Mouse (Mus musculus): ENCODE data around the gene Arhgap19.
A peak's percentile ranks its signal among the peaks of the same experiment; 100 is the strongest.

Gene Arhgap19

DNA sequence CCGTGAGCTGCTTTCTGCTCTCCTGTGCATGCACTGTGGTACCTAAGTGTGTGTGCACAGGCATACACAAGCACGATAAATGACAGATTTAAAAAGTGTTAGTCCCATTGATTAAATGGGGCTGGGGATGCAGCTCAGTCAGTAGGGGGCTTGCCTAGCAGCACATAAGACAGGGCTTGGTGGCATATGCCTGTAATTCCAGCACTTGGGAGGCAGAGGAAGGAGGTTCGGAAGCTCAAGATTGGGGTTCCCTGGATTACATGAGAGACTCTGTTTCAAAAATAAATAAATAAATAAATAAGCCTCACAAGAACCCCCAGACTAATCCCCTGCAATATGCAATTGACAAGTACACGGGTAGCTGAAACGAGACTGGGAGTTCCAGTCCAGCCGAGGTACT is 1.4 kb downstream of the Arhgap19 start:
- no peak for DNase-seq (ENCODE audit: low read depth)

DNA sequence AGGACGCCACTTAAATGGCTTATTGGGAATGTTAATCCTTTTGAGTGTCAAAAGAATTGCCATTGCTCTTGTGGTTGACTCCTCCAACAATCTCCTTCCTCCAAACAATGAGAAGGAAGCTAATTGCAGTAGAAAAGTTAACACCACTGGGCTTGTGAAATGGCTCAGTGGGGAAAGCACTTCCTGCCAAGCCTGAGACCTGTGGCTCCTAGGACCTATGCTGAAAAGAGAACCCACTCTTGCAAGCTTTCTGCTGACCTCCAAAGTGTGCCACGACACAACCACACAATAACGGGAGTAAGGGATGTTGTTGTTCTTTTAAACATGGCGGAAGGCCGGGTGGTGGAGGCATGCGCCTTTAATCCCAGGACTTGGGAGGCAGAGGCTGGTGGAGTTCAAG is 4.3 kb downstream of the Arhgap19 start:
- DNase-seq (ENCODE audit: low read depth), result no peak

DNA sequence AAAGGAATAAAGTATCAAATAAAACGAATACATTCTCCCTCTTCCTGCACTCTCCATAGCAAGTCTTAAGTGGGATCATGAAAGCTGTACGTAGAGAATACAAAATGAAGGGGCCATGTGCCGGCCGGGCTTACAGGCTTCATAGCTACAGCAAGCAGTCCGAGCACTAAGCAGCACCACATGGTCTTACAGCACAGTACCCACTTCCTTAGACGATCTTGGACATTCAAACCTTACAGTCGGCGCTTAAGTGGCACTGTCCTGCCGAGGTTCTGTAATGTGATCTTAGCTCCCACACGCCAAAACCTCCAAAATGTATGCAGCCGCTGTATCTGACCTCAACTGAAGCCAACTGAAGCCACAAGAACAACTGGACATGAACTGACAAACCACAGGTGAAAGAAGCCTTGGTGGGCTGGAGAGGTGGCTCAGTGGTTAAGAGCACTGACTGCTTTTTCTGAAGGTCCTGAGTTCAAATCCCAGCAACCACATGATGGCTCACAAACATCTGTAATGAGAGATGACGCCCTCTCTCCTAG is 5.0 kb downstream of the Arhgap19 start:
- no peak for DNase-seq (ENCODE audit: low read depth)

DNA sequence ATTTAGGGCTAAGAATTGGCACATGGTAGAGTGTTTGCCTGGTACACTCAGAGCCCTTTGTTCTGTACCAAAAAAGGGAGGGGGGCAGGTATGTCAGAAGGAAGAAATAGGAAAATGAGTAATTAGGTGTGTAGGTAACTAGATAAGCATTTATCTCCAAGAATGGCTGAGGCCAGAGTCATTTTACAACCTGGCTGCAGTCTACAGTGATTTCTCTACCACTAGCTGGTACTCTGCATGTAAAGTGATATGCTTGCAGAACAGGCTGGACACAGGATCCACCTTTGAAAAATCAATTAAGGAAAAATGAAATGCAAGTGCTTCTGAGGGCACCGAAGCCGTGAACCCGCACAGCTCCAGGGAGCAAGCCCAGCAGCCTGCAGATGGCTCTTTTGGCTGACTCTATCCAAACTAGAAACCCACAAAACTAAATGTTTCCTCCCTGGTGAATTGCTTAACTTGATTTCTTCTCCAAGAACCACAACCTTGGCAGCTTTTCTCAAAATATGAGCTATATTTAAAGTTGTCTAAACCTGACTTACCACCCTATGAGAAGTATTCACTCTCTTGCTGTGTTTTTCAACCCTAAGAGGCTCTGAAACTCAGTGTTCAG is 5.6 kb downstream of the Arhgap19 start:
- DNase-seq (ENCODE audit: low read depth), result peak; percentile 70

DNA sequence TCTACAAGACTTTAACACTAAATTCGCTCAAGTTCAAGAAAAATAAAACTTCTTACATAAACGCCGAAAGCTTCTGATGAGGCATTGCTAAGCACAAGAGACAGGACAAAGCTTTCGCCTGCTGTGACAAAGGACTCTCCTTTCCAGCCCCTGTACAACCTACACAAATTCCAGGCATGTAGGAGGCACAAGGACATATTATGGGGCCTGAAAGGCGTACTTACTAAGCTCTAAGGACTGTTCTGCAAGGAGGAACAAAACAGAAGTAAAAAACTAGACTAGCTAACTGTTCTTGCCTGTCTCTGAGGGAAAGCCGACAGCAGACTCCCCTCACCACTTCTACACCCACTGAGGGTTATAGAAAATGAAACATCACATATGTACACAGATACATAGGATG is 6.9 kb downstream of the Arhgap19 start:
- no peak for DNase-seq (ENCODE audit: low read depth)

DNA sequence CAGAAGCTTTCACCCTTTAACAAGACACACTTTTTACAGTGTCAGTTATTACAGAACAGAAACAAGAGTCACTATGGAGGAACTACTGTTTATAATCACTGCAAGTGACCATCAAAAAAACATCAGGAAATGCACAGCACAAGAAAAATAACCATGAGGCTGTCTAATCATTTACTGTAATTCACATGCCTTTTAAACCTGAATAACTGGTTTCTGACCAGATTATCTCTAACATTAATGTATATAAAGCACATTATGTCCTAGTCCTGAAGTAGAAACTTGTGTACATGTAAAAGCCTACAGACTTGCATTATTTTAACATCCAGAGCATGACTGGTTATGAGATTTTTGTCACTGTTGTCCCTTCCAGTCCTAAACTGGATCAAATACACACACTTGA is 7.8 kb downstream of the Arhgap19 start:
- DNase-seq (ENCODE audit: low read depth), result no peak

DNA sequence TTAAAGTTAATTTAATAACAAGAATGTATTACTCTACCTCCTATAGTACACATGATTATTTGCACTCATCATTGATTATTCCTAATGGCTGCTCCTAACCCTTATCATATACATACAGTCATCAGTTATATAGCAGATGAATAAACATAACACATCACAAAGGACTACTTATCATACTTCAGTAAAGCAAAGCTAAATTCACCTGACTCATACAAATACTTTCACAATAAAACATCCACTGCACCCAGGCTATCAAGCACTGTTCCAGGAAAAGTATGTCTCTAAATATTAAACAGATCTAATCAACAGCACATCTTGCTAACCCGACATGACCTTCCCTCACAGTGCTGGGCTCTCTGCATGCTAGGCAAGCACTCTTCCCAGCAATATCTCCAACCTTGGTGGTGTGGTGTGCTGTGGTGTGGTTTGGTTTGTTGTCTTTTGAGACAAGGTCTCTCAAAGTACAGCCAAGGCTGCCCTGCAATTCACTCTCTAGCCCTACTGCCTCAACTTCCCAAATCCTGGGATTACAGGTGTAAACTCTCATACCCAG is 8.8 kb downstream of the Arhgap19 start:
- DNase-seq (ENCODE audit: low read depth), result no peak

DNA sequence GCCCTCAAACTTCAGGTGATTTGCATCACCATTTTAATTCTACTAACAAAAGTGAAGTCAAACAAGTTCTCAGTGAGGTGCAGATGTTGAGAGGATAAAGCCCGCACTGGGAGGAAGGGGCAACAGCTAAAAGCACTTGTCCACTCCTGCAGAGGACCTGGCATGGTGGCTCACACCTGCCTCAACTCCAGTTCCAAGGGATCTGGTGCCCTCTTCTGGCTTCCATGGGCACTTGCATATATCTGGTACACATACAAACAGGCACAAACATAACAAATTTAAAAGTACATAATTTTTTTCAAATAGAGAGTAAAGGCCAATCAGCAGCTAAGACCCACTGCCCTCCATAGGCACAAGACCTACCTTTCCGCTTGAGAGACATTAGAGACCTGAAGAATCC is 10.5 kb downstream of the Arhgap19 start:
- no peak for DNase-seq (ENCODE audit: low read depth)

DNA sequence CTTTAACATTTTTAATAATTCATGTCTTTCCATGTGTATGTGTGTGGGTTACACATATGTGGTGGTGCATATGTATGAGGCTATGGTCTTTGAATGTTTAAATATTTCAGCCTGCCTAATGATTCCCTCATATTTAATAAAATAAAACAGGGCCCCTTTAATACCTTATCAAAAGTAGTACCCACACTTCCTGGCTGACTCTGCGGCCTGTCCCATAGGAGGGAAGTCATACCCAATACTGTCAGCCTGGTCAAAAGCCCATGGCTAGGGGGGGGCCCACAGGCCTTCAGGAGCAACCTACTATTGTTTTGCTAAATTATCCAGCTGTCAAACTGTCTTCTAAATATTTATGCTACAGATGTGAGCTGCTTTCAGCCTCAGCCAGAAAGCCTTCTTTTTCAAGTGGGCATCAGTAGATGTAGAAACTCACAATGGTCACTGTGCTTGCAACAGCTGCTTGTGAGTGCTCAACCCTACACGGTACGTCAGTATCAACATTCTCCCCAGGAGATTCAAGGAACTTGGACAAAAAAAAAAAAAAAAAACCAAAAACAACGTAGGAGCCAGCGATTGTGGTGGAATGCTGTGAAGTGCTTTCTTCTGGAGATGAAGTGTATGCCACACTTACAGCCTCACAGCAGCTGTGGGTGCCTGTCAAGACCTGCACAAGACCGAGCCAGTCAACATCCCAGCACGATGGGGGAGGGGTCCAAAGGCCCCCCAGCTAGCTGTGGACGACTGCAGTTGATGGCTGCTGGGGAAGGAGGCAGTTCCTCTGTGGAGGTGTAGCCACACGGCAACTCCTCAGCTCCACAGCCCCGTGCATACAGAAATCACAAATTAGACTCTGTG is 12.5 kb downstream of the Arhgap19 start:
- no peak for DNase-seq (ENCODE audit: low read depth)

DNA sequence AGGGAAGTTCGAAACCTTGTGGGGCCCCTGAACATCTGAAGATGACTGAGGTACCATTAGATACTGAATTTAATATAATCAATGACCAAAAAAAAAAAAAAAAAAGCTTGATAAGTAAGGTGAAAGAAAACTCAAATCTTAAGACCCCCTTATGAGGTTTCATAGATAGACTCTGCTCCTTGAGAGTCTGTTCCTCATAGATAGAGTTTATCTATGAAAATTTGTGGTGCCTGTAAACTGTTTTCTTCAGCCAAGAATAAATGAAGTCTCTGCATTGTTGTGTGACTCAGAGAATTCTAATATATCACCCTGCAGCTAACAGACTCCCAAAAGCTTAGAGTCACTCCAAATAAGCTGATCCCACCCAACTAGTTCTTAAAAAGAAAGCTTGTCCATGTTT is 15.0 kb downstream of the Arhgap19 start:
- no peak for DNase-seq (ENCODE audit: low read depth)

DNA sequence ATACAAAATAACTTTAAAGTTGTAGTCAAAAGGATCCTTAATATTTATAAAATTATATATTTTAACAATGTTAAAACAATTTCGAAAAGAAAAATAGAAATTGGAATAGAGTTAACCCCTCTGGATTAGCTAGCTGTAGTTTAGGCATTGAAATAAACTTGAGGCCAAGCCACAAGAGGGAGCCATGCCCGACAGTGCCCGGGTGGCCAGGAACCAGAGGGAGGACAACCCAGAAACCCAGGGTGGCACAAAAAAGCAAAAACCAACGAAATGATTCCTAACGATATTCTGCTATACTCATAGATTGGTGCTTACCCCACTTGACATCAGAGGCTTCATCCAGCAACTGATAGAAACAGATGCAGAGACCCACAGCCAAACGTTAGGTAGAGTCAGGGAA is 24.3 kb downstream of the Arhgap19 start:
- DNase-seq (ENCODE audit: low read depth), result no peak

DNA sequence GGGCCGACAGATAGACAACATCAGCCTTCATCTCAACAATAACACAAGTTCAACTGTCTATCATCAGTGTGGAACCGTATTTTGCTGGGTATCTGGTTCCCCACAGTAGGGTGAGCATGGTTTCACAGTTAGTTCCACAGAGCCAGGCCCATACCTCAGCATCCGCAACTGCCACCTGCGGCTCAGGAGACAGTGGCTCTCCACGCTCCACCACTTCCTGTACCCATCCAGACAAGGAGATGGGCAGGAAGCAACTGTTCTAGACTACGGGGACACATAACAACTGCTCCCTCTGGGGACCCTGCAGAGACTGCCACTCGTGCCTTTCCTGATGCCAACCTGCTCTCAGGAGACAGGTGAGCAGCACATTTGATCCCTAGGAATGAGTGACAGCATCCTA is 33.1 kb downstream of the Arhgap19 start:
- no peak for DNase-seq (ENCODE audit: low read depth)

DNA sequence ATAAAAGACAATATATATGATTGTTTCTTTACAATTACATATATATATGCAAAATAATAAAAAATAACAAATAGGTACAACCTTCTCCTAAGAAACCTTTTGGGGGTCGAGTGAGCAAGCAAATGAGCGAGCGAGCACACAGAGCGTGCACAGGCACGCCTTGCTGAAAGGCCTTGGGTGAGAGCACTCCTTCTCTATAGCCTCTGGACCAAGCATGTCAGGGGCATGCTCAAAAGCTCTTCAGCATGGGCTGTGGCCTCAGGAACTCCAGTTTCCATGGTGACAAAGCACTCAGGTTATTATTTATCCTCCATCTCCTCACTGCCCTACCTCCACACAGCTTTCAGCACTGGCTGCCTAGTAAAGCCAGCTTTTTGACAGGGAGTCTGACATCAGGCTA is 35.2 kb downstream of the Arhgap19 start:
- no peak for DNase-seq (ENCODE audit: low read depth)

DNA sequence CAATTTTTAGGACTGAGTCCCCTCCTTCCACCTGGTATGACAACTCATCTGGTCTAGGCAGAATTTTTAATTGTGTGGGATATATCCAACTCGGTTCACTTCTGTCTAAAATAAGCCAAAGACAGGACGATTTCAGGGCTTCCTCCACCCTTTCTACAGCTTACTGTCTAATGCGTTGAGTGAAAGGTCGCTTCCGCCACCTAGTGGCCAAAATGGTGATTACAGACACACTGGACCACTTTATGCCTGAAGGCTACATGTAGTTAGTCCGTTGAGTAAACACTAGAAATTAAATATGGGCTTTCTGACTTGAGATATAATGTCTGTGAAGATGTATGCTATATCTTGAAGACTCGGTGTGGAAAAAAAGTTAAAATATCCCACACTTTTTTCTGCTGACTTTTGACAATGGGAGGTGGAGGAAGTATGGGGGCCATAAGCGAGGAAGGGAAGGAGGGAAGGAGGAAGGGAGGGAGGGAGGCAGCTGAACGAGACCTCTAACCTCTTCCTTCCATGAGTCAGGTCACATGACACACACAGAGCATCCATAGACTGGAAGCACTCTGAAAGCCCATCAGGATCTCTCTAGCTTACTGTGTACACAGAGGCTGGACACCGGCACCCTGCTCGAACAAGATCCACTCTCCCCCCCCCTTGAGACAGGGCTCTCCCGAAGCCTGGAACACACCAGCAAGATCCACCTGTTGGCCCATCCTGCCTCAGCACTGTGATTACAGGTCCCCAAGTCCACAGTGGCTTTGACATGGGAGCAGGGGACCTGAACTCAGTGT is 37.8 kb downstream of the Arhgap19 start:
- DNase-seq (ENCODE audit: low read depth), result peak; percentile 64

DNA sequence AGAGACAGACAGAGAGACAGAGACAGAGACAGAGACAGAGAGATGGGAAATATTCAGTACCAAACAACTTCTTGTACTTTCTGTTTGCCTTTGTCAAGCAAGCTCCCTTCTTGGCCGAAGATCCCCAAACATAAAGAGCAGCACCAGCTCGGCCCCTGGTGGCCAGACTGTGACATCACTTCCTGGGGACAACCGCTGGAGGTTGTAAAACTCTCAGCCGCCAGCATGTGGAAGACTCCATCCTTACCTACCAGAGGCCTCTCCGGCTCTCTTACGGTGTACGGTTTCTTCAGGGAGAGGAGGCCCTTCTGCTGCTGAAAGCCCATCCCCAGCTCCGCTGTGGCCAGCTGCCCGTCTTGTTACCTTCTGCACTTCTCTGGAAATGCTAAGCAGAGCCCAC is 40.3 kb downstream of the Arhgap19 start:
- no peak for DNase-seq (ENCODE audit: low read depth)

DNA sequence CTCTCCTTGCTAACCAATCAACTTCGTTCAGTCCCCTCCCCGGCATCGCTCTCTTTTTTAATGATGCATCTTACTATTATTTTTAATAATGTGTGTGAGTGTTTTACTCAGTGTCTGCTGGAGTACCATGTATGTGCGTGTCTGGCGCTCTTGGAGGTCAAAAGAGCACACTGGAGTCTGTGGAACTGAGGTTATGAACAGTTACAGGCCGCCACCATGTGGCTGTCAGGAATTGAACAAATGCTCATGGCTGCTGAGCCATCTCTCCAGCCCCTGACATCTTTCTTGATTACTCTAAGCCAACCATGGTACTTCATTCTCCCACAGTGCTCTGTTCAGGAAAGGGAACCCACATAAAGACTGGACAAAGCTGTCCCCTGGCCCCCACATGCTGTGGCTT is 42.1 kb downstream of the Arhgap19 start:
- DNase-seq (ENCODE audit: low read depth), result no peak

DNA sequence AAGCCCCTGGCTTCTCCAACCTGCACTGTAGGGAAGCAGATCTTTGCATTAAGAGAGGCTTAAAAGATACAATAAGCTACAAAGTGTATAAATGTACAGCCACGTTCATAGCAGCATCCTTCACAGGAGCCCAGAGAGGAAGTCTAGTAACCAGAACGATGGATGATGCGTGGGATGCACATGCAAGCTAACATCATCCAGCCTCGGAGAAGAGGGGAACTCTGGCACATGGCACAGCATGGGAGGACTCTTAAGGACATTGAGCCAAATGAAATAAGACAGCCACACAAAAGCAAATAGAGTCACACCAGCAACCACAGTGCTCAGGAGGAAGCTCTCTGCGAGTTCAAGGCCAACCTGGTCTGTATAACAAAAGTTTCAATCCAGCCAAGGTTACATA is 42.6 kb downstream of the Arhgap19 start:
- no peak for DNase-seq (ENCODE audit: low read depth)

DNA sequence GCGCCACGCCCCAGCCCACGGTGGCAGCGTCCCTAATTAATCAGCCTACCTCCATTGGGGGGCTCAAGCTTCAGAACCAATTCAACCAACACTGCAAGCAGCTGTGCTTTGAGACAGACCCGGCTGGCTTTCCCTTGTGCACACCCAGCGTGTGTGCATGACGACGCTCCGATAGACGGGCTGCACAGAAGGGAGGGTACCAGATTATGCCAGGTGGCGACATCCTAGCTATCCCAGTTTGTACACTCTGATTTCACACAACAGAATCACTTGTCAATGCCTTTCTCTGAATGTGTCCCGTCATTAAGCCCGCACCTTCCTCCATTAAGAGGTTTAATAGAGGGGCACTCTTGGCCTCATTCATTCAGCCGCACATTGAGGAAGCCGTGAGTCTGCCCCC is 47.1 kb downstream of the Arhgap19 start:
- no peak for DNase-seq (ENCODE audit: low read depth)

DNA sequence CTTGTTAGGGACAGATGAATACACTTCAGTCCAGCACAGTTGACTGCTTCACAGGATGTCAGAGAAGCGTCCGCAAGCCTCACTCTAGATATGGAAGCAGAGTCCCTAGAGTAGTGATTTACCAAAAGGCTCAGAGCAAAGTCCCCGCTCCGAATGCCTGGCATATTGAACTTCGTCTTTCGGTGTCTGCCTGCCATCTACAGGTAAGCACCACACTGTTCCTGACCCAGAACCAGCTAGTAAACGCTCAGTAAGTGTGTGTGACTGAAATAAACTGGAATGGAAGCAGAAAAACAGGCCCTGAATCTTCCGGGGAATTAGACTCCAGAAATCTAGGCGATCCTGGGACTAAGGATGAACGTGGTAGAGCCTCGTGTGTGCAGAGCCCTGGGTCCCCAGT is 49.9 kb downstream of the Arhgap19 start:
- no peak for DNase-seq (ENCODE audit: low read depth)

DNA sequence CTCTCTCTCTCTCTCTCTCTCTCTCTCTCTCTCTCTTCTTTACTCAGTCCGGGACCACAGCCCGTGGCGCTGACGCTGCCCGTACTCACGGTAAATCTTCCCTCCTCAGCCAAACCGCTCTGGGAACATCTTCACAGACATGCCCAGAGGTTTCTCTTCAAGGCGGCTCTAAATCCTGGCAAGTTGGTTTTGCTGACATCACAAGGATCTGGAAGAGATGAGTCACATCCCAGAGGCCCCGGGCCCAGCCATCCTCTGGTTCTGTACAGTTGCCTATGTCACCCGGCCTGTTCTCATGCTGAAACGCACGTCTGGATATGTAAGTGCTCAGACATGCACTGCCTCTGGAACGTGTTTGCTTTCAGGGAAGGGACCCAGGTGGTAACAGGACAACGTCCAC is 54.4 kb downstream of the Arhgap19 start:
- no peak for DNase-seq (ENCODE audit: low read depth)

DNA sequence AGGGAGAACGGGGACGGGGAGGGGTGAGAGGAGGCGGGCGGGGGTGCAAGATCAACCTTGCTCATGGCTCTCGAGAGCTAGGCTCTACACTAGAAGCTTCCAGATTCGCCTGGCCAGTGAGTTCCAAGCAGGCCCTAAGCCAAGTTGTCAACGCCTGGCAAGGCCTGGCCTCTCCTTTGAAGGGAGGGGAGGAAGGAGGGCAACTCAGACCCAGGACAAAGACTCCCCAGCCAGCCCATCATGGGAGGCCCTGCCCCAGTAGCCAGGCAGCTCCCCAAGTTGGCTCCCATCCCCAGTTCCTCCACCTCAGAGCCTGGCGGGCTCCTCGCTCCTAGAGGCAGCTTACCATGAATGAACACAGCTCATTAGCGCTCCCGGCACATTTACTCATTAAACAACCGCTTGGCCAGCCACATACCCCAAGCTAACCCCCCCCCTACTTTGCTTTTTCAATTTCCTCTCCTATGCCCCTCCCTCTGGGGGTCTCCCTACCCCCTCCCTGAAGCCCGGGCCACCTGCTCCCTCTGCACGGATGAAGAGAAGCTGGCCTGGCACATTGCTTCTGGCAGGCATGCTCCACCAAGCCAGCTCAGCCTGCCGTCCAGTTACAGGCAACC is 55.8 kb downstream of the Arhgap19 start:
- DNase-seq (ENCODE audit: low read depth), result no peak

DNA sequence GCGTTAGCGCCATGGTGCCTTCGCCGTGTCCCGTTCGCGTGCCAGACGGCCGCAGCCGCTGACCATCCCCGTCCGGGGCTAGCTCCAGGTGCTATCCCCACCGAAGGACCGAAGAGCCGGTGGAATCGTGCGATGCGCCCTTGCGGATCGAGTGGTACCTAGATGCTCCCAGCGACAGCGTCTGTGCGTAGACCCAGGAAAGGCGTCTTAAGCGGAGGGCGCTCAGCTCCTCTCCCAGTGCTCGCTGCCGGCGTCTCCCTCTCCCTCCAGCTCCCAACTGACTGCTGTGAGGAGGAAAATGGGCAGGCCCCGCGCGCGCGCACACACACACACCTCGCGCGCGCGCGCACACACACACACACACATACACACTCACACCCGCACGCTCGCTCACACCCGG is 58.5 kb downstream of the Arhgap19 start, which contains the start of gene Slit1:
Gene Slit1 (minus strand): TSS at position 270 of the 400 bp plus-strand sequence.
- DNase-seq (ENCODE audit: low read depth), result no peak

Measured in fibroblast of lung, adult 2 months (primary cell).